Mouse (Mus musculus): ENCODE data around the gene Cyb561a3. TPM values are rescaled to one million over a fixed set of nuclear protein-coding genes. Genes with fewer than 3 reads are reported as not detected.

Cyb561a3 gene
- total RNA-seq, 2 experiments from 2014 or later: 9.4 TPM

DNA sequence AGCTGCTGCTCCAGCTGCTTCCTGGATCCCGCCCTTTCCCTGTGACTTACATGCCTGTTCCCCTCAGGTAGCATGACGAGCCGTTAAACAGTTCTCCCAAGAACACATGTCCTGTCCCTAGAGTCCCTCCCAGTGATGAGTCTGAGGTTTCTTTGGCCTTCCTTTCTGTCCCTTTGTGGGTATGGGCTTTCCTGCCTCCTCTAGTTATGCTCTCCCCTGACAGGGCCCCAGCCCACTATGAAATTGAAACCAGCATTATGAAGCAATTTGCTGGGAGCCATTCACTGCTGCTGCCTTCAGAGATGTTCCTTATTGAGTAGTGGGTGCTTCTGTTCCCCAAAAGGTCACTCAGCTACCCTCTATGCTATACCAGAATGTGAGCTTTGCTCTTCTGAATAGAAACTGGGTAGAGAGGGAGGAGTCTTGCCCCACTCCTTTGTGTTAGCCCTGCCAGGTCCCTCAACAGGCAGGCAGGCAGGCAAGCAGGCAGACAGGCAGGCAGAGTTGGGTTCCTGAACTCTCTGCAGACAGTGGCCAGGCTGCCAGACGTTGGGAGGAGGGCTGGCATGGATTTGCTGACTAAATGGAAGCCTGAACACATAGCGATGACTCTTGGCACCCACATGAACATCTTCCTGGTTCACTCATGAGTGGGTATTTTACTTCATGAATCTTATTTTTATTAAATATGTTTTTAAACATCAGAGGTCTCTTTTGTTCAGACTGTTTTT, 12.3 kb downstream of the Cyb561a3 start:
- DNase-seq (ENCODE audit: low spot score in 2 of 2): no peak

DNA sequence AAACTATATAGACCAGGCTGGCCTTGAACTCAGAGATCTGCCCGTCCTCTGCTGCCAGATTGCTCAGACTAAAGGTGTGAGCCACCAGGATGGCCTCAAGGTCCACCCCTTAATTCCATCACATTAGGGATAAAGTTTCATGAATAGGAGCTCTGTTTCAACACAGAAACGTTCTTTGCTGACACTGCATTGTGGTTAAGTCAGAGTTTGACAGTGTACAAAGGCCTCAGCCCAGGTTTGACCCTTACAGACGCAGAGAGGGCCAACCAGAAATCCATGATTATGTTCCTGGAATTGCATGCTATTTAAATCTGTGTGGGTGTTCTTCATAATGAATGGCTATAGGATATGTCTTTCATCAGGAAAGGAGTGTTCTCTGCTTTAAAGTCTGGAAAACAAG, 13.3 kb downstream of the Cyb561a3 start:
- DNase-seq (ENCODE audit: low spot score in 2 of 2): no peak

DNA sequence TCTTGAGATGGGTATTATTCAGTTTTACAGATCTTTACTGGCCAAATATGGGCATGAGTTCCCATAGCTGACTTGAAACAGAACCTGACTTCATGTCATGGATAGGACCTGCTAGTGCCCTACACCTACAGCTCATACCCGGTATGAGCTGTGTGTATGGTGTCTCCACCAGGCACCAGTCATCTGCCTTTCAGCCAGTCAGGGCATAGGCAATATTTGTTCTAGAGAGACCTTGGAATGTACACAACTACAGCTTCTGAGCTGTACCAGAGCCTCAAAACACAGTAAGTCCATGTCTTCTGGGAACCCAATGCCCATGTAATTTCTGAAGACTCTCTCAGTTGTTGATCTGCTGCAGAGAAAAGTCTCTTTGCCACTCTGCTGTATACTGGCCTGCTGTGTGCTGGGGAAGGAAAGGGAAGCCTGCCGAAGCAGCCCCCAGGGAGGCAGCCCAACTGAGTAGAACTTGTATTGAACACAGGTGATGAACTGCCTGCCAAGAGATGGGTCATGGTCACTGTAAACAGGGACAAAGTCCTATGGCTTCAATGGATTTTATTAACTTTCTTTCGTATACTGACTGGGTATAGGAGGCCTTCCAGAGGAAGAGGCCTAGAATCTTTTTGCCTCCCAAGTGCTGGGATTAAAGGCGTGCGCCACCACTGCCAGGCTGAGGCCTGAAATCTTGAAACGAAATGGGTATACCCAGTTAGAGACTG, 14.8 kb downstream of the Cyb561a3 start:
- DNase-seq (ENCODE audit: low spot score in 2 of 2): no peak

DNA sequence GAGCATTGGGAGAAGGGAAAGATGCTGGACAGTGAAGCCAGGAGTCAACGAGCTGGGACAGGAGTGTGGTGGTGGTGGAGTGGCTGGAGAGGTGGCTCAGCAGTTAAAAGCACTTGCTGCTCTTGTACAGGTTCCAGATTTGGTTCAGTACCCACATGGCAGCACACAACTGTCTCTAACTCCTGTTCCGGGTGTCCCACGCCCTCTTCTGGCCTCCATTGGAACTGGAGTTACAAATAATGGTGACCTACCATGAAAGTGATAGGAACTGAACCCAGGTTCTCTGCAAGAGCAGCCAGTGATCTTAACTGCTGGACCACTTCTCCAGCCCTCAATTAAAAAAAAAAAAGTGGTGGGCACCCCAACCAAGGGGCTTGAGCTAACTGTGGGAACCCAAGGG, 21.2 kb downstream of the Cyb561a3 start:
- DNase-seq (ENCODE audit: low spot score in 2 of 2): no peak

DNA sequence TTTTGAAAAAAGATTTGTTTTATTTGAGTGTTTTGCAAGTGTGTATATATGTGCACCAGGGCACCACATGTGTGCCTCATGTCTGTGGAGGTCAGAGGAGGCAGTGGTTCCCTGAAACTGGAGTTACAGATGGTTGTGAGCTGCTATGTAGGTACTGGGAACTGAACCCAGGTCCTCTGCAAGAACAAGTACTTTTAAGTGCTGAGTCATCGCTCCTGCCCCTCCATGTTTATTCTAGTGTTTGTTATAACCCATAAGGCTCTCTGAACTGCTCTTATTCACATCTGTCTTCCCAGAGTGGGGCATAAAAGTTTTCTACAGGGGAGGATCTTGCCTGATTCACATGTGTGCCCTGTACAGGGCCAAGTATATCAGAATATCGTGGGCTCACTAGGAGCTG, 22.7 kb downstream of the Cyb561a3 start:
- DNase-seq (ENCODE audit: low spot score in 2 of 2): no peak

DNA sequence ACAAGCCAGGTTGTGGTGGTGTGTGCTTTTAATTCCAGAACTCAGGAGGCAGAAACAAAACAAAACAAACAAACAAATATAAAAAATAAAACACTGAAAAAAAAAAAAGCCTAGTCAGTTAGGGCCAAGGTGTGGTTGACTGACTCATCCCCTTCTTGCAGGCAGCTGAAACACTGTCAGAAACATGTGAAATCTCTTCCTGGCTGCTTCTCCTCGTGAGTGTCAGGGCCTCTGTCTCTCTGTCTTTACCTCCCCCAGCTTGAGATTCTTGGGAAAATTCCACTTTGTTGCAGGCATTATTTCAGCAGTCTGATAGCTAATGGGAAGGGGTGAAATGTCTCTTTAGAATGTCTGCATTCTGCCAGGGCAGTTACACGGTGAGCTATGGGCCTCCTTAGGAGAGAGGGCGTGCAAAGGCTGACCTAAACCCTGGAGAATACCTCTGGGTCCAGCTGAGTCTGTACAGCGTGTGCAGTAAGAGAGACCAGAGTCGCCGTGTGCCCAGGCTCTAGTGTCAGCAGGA, 25.3 kb downstream of the Cyb561a3 start:
- no peak for DNase-seq (ENCODE audit: low spot score in 2 of 2)

DNA sequence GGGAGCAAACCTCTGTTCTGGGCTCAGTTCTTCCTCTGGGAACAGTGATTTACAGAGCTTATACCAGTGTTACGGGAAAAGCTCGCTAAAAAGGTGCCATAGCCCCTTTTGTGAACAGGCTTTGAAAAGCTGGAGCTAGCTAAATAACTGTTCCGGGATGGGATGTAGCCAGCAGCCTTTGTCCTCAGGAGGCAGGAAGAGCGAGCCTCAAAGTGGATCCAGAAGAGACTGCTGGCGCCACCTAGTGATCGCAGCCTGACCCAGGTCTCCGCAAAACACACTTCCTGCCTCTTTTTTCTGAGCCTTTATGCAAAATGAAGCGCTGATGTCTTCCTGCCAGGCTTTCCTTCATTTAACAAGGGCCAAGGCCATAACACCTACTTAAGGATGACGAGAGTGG, 25.8 kb downstream of the Cyb561a3 start:
- DNase-seq (ENCODE audit: low spot score in 2 of 2): peak; percentile 67 to 94

DNA sequence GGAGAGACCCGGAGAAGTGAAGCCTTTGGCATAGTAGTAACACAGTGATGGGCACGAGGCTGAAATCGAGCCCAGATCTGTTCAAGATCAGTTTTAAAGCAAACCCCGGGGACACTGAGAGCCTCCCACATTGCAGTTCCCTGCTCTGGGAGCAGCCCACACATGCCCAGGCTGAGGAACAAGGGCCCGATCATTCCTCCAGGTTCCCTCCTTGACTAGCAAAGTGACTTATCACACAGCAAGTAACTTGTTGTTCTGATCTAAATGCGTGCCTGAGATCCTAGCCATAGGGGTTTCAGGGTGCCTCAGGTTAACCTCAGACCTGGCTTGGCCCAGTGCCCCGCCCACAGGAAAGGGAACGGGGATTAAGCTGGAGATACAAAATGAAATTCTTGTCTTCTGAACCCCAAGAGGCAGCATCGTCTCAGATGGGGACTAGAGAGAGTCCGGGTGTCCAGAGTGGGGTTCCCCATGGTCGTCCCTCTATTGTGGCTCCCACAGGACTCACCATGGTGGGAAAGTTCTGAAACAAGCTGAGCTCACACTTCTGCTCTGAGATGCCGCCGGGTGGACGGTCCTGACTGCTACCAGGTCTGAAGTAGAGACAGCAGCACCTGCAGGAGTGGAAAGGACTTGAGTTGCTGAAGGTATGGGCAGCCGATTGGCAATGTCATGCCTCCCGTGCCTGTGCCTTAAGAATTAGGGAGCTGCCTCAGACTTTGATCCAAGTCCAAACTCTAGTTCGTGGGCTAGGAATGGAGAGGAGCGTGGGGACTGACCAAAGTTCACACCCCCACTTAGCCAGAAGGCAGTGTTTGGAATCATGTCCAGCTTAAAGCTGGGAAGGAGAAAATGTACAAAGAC, 26.9 kb downstream of the Cyb561a3 start:
- no peak for DNase-seq (ENCODE audit: low spot score in 2 of 2)

DNA sequence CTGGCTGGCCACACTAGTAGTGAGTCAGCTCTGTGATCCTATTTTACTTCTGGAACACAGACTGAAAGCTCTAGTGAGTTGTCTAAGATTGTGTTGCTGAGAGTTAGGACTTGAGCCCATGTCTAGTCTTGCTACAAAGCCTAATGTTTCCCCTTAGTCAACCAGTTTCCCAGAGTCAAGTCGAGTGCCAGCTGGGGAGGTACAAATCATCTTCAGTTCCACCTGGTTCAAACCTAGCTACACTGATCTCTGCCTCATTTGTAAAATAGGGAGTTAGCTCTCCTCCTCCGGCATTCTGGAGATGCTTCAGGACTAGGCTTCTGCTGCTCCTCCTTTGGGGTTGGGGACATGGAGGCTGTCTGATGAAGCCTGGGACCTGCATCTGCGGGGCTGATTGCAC, 27.6 kb downstream of the Cyb561a3 start:
- no peak for DNase-seq (ENCODE audit: low spot score in 2 of 2)

DNA sequence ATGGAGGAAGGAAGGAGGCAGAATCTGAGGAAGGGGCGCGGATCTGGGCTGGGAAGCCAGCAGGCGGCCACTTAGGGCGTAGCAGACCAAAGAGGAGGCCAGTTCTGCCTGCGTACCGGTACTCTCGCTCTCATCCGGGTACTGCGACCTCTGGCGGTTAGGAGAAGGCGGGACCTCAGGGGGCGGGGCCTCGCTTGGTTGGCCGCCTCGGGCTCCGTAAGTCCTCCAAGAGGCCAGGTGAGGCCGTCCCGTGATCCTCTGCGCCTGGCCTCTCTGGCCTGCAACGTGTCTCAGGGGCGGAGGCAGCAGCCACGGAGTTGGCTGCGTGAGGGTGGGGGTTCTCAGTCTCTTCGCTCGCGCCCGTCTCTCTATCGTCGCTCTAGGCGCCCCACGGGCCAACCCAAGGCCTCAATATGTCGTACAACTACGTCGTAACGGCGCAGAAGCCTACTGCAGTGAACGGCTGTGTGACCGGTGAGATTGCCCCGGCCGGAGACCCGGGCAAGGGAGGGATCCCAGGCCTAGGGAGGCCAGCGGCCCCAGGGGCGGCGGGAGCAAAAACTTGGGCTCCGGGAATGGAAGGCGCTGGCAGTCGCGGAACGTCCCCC, 28.4 kb downstream of the Cyb561a3 start, which contains the start of the genes Ddb1 and Tkfc:
Ddb1 (plus strand) TSS at position 35 of the 608 bp plus-strand sequence.
Tkfc (minus strand) TSS at position 362 of the 608 bp plus-strand sequence.
- DNase-seq (ENCODE audit: low spot score in 2 of 2): peak; percentile 98 to 99

DNA sequence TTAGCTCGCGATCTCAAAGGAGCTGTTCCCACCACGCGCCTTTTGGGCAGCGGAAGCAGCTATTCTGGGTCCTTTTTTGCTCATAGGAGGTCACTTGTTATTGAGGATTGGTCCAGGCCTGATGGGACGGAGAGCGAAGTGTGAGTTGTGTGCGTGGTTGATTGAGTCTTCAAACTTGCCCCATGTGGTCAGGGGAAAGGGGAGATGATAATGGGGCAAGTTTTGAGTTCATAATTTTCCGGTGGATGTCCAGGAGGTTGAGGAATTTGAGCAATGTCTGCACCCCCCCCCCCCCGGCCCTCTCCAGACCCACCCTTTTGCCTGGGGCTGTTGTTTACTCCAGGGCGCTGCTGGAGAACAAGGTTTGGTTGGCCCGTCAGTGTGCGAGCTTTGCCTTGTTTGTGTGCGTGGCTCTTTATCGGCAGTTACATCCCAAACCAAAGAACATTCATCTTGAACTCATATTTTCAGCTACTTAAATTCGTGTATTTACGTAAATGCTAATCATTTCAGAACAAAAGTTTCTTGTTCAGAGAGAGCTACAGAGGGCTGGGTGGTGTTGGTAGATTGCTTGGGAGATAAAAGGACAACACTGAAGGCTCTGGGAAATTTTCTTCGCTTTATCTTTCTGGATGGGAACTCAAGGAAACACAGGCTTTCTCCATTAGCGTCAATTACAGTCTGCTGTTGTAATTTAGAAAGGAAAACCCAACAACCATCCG, 29.1 kb downstream of the Cyb561a3 start:
- no peak for DNase-seq (ENCODE audit: low spot score in 2 of 2)

DNA sequence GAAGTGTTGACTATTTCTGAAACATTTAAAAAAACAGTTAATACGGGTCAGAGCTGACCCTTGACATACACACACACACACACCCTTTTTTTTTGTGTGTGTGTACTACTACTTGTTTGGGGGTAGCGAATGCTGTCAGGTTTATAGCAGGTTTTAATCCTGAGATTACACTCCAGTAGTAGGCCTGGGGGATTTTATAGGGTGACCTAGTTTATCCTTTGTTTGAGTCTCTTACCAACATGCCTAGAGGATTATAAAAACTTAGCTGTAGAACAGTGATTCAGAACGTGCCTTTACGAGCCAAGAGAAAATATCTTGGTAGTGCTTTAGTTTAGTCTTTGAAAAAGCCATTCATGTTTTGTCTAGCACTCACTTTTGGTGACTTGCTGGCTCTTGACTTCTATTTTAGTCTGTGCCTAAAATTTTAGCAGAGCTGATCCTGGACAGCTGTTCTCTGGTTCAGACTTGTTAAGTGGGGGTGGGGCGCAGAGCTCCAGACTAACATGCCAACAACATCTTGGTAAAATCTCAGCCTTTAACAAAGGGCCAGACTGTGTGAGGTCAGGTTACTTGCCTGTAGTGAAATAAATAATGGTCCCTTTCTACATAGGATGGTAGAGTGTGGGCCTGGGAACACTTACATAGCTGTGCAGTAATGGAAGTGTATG, 31.7 kb downstream of the Cyb561a3 start:
- no peak for DNase-seq (ENCODE audit: low spot score in 2 of 2)

DNA sequence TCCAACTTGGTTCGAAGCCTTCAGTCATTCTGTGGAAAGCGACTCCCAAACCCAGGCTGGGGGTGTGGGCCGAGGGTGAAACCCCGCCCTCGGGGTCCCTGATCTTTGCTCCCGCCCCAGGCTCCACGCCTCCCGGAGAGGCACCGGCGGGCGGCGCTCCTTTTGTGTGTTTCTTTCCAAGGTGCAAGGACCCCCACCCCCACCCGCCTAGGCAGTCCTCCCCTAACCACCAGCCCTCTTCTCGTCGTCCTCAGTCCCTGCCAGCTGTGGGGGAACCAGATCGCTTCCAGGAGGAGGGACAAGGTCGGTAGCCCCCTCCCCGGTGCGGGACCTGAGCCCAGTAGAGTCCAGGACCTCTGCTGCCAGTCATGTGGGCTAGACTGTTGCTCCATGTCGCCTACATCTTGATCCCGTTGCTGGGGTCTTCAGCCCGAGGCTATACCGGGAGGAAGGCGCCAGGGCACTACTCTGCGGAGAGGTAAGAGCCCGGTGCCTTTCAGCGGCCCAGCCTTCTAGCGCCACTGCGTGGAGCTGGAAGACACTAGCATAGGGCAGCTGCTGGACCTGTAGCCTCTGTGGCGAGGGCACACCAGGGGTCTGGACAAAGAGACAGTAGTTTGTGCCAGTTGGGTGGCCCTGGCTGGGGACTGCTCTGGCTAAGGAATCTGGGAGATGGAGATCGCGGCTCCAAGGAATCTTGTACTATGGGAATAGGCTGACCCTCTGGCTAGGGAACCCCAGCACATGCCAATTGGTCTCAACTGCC, 57.3 kb downstream of the Cyb561a3 start, which contains the start of gene Vwce:
Vwce (plus strand) TSS at position 108 of the 766 bp plus-strand sequence.
- DNase-seq (ENCODE audit: low spot score in 2 of 2): peak in 1 of 2 experiments; percentile 36

DNA sequence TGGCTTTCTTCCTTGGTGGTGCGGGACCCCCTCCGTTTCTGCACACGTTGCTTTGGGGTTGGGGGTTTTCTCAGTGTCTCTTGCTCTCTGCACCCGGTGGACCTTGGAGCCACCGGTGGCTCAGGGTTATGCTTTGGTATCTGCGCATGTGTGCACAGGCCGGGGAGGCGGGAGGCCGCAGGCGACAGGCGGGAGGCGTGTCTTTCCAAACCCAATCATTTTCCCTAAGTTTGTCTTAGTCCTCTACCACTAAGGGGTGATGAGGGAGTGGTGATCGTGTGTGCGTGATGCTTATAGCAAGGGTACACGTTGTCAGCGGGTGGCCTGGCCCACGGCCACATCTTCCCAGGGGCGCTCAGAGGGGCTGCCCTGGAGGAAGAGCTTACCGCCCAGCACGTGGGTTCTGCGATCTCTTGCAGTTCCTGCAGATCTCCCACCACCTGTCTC, 57.9 kb downstream of the Cyb561a3 start:
- DNase-seq (ENCODE audit: low spot score in 2 of 2): peak; percentile 61 to 82

DNA sequence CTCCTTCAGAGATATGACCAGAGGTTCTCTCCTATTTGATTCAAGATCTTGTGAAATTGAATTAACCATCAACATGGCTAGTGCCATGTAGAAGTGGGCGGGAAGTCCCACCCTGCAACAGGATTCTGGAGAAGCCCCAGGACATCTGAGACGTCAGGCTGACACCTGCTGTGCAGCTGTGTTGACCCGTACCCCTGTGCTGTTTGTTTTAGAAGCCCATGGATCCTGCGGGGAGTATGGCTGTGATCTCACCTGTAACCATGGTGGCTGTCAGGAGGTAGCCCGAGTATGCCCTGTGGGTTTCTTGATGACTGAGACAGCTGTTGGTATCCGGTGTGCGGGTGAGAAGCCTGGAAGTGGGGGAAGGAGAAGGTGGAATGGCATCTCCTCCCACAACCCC, 60.9 kb downstream of the Cyb561a3 start:
- DNase-seq (ENCODE audit: low spot score in 2 of 2): no peak

DNA sequence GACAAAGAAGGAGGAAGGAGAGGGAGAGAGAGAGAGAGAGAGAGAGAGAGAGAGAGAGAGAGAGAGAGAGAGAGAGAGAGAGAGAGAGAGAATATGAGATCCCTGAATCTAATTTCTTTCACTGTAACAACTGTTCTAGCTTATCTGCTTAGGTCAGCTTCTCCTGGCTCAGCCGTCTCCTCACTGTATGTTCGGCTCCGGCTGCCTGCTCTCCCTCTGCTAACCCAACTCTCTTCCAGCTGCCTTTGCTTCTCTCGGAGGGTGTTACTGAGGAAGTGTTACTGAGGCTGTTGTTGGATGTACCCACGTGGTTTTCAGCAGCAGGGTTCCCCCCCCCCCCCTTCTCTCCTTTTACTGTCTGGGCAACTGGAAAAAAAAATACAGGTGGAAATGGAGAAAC, 63.1 kb downstream of the Cyb561a3 start:
- DNase-seq (ENCODE audit: low spot score in 2 of 2): no peak

DNA sequence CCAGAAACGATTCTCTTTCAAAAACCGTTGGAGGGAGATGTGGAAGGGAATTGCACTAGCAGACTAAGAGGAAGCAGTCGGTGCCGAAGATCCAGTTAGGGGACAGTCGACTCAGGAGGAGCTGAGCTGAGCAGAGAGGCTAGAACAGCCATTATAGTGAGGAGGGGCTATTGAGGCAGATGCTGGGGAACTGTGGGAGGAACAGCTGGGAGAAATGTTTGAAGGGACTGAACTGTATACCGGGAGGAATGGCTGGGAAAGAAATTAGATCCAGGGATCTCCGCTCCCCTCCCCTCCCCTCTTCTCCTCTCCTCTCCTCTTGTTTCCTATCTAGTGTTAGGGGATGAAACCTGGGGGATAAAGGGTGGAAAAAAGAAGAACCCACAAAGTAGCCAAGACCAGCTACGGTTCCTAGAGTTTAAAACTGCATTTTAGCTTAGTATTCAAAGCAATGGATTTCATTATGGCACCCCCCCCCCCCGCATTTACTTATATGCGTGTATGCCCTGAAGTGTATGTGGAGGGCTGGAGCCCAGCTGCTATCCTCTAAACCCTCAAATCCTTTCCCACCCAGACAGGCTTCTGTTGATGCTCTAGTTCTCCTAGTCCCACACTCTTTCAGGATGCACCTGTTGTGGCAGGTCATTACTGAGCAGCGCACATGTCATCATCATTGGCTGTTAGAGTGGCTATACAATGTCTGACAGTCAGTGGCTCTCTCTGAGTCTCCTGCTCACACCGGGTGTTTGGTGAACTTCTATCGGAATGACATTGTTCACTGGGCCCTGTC, 63.8 kb downstream of the Cyb561a3 start:
- DNase-seq (ENCODE audit: low spot score in 2 of 2): no peak
